Mouse (Mus musculus) T-helper 2 cell (primary cell): ENCODE results near the gene Gmppa.

Experiments used
- in situ Hi-C: fragments of 300-600 bp; cut with MboI, MseI; formaldehyde crosslinking; loops from one replicate; pipeline ENCODE4 v1.15.1; 2025; ENCODE audit warnings: high pct_unique_total_duplicates

The Gmppa gene

DNA sequence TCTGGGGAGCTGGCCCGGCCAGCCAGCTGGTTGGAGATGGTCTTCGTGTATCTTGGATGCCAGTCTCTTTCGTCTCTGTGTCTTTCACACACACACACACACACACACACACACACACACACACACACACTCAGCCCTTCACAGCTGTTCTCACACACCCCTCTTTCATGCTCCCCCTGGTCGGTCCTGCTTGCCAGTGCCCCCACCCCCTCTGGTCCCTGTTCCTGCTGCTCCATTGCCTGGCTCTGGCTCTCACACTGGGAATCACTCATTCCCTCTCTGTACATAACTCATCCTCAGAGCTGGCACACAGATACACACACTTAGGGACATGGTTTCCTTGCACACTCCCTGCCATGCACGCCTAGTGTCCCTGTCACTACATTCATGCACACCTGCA lies 16.2 kb downstream of the Gmppa start:
- in situ Hi-C loops, result no loop called here

DNA sequence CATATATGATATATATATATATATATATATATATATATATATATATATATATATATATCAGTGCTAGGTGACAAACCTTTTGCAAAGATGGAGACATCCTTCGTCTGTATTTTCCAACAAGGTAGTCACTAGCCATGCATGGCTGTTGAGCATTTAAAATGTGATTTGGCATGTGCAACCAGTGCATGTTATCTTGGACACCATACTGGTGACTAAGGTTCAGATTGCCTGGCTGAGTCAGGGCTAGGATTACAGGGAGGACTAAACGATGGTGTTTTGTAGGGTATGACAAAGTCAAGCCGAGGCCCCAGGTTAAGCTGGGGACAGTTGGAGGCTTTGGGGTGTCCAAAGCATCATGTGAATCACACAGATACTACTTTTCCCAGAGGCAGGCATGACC lies 19.7 kb downstream of the Gmppa start:
- in situ Hi-C loops, result no loop called here

DNA sequence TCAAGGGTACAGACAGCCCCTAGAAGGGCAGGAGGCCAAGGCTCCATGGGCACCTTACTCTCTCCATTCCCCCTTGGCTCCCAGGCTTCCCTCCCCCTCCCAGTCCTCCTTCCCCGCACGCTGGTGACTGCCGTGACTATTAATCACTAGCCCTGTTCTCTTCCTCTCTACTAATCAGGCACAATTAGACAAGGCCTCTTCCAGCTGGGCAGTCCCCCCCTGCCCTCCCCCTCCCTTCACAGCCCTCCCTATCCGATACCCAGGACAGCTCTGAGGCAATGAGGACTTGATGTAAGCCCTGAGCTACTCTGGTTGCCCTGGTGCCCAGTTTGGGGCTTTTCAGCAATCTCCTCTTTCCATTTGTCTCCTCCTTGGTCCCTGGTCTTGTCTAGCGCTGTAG lies 20.2 kb downstream of the Gmppa start:
- in situ Hi-C loops, result no loop called here

DNA sequence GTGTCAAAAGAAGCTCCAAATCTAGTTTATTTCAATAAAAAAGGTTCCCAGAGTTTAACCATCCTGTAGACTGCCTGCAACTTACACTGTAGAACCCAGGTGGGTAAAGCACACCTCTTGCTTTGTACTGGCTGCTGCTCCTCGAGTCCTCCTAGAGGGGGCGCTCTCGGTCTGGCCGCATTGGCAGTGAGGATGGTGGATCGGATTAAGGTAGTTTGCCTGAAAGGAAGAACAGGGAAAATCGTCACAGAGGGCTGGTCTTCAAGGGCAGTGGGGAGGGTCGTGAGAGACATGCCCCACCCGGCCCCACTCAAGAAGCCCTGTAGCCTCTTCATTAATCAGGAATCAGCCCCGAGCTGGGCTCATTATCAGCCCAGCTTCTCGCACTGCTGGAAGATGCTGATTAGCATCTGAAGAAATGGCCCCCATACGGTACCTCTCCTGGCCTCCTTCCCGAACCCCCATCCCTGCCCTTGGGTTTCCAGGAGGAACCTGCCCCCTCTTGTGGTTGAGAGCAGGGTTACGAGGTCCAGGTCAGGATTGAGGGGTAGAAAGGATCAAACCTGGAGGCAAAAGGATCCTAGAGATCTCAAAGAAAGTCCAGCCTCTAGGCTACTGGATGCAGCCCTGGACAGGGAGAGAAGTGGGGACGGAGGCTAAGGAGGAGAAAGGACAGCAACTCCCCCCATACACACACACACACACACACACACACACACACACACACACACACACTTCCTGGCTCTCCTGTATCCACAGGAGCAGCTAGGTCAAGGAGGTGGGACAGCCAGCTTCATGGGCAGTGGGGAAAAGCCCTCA lies 21.2 kb downstream of the Gmppa start:
- in situ Hi-C loops, result no loop called here

DNA sequence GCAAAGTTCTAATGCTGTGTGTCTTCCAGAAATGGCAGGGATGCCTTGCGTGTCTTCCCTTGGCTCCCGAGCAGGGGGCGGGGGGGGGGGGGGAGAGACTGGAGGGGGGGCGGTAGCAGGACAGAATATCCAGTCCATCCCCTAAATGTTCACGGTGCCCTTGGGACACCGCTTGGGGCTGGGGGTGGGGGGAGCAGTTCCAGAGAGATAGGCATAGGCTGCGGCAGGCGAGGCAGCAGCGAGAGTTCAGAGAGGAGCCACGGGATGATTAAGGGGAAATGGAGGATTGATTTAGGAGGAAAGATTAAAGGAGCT lies 21.9 kb downstream of the Gmppa start:
- in situ Hi-C loops, result no loop called here

DNA sequence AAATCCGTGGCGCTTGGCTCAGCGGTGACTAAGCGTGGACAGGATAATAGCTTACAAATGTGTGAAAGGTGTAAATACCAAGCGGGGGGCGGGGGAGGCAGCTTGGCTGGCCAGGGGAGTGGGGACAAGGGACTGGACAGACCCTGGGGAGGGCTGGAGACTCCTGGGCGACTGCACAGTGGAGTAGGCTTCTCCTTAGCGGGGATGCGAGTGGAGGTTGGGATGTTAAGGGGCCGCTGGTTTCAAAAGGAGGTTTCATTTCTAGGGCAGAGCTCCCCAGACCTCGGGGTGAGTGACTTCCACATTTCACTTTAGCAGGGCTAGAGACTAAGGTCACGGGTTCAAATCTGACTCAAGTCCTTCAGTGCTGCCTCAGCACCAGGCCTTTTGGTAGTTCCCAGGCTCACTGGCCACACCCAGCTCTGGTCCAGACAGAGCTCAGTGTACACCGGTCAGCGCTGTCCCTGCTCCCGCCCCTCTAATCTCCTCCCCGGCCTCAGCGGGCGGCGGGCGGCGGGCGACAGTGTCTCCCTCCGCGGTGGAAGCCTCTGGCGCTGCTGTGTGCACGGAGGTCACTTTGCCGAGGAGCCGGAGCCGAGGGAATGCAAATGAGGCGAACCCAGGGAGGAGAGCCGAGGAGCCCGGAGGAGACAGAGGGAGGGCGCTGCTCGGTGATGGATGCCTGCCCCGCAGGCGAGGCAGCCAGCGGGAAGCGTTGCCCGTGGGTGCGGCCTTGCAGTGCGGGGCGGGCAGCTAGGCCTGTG lies 22.5 kb downstream of the Gmppa start:
- in situ Hi-C loops, result no loop called here

DNA sequence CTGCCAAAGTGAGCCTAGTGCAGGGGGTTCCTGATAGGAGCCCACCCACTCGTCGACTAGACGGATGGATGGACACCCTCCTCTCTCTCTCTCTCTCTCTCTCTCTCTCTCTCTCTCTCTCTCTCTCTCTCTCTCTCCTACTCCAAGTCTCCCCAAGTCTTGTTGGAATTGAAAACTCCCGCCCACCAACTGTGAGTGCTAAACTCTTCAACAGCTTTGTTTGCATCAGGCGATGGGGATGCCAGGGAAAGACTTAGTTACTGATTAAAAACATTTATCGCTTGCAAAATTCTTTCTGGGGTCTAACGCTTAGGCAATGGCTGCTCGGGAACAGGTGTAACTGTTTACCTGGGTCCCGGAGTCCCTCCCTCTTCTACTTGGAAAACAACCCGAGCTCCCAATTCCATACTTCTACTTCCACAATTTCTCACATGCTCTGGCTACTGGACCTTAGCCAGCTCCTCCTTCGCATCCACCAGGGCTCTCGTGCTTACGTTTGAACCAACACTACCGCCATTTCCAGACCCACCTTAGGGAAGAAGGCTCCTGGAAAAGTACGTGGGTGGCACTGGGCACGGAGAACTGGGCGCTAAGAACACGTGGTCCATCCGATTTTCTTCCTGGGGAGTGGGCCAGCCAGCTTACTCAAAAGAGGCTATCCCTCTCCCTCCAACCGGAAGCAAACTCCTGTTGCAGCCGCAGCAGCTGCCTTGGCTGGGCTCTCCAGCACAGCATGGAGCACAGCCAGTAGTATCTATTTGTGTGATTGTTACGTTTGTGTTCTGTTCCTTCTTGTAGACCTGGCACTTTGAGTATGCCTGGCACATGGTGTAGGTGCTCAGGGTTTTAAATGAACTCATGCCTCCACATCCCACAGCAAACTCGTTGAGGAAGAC lies 23.3 kb downstream of the Gmppa start:
- in situ Hi-C loops, result no loop called here

DNA sequence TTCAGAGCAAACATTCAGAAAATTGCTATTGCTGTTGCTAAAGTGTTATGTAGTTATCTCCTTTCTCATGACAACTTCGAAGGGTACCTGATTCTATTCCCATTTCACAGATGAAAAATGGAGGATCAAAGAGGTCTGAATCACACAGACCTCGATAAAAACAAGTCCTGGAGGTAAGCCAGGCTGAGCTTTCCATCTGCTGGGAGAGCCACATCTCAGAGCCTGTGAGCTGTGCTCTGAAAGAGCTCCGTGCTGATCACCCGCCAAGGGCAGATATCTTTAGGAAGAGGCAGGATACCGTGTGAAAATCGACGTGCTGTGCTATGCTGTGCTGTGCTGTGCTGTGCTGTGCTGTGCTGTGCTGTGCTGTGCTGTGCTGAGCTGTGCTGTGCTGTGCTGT lies 24.6 kb downstream of the Gmppa start:
- in situ Hi-C loops, result loop anchor here (5.0 kb wide), 1 partner anchor 103 kb away; no protein-coding TSS in a partner anchor

DNA sequence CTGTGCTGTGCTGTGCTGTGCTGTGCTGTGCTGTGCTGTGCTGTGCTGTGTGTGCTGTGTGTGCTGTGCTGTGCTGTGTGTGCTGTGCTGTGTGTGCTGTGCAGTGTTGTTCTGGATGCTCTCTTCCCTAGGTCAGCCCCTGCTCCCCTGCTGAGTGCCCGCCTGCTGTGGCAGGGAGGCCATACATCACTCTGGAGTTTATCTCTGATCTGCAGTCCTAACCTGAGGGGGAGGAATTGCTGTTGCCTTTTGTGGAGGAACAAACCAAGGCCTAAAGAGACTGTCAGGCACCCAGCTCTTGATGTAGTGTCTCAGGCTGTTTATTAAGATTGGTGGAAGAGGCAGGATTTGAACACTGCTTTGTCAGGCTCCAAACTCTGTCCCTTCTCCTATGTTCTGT lies 26.9 kb downstream of the Gmppa start:
- in situ Hi-C loops, result loop anchor here (5.0 kb wide), 1 partner anchor 105 kb away; no protein-coding TSS in a partner anchor

DNA sequence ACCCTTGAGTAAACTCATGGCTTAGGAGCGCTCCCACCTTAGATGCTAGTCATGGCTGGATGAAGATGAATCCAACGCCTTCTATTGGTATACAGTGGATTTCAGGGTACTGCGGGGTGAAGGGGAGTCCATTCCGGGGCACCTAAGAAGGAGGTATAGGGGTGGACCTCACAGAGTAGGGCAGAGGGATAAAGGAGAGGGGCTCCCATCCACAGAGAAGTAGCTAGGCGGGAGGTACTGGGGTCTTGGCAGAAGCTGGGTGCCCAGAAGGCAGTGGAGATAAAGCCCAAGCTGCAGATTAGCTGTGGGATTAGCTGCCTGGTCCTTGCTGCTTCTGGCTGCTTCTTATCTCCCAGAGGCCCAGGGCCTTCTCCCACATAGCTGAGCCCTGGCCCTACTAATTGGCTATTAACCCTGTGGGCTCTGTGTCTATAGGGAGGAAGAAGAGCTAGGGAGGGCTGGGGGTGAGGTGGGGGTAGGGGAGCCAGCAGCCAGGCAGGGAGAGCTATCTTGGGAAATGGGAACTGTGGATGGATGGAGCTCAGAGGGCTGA lies 28.0 kb downstream of the Gmppa start:
- in situ Hi-C loops, result loop anchor here (5.0 kb wide), 1 partner anchor 106 kb away; no protein-coding TSS in a partner anchor

DNA sequence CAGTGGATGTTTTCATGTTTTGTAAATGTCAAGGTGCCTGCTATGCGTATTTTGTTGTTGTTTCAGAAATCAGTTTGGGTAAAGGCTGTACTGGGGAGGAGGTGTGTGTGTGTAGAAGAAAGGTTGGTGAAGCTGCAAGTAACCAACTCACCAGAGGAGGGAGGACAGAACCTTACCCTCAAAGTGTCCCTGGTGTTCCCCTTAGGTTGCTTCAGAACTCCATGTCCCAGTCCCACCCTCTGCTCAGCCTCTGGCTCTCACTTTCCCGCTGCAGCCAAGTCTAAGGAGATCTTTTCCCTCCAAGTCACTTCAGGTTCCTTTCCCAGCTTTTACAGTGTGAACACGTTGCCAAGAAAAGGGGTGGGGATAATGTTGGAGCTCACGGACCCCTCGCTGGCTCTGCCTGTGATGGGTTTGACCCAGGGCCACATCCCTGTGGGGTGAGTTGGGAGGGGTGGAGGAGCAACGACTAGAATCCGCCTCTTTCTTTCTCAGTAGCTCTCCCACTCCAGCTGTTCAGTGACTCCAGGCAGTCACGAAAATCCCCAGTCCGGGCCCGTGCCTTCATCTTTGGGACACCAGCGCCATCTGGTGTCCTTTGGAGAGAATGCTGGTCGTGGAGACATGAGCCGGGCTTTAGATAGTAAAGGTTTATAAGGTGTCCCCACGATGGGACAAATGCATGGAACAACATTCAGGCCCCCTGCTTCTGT lies 31.6 kb downstream of the Gmppa start:
- in situ Hi-C loops, result no loop called here

DNA sequence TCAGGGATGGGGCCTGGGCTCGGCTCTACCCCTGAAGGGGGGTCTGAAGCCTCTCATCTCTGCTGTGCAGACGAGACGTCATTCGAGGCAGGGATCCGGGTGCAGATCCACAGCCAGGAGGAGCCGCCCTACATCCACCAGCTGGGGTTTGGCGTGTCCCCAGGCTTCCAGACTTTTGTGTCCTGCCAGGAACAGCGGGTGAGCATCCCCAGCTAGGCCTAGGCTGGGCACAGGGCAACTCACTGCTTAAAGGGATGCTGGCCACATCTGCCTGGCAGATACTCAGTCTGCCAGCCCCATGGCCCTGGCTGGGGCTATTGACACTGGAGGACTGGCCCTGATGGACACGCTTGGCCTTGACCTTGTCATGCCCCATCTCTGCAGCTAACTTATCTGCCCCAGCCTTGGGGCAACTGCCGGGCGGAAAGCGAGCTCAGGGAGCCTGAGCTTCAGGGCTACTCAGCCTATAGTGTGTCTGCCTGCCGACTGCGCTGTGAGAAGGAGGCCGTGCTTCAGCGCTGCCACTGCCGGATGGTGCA lies 33.6 kb downstream of the Gmppa start:
- in situ Hi-C loops, result no loop called here

DNA sequence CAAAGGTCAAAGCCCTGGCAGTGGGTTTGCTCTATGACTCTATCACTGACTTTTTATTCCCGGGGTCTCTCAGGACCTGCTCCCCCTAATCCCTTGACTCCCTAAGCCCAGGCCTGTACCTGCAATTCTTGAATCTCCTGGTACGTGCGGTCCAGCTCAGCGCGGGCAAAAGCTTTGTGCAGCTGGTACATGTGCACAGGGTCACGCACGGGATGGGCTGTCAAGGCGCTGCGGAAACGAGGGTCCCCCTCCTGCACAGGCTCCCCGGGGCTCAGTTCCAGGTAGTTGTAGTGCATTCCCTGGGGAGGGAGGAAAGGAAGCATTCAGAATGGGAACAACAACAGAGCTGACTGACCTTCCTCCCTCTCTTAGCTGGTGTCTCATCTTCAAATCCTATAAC lies 40.7 kb downstream of the Gmppa start:
- in situ Hi-C loops, result loop anchor here (5.0 kb wide), 1 partner anchor 39 kb away; the partner anchor contains the start of gene Gmppa

DNA sequence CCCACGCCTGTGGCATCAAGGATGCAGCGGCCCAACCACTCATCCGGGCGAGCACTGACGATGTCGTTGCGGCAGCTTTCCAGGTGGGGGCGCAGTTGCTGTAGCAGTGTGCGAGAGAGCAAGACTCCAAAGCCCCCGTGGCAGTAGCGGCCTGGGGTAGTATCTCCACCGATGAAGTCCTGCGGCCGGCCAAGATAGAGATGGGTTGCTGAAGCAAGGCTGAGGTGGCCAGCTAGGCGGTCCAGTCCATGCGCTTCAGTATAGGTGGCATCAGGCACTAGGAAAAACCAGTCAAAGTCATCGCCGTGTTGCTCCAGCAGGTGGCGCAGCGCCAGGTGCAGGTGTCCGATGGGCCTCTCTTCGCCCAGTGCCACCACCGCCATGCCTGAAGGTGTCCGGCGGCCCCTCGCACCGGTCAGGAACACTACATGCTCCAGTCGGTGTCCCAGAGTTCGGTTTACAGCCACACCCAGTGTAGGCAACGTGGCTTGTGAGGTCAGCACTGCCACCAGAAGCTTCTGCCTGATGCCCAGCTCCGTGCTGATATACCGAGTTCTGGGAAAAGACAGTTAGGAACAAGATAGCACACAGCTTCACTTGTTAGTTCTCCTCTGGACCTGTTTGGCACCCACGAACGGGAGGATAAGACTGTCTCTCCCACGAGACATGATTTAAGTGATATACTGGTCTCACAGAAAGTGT lies 41.7 kb downstream of the Gmppa start:
- in situ Hi-C loops, result loop anchor here (5.0 kb wide), 1 partner anchor 40 kb away; the partner anchor contains the start of gene Gmppa

DNA sequence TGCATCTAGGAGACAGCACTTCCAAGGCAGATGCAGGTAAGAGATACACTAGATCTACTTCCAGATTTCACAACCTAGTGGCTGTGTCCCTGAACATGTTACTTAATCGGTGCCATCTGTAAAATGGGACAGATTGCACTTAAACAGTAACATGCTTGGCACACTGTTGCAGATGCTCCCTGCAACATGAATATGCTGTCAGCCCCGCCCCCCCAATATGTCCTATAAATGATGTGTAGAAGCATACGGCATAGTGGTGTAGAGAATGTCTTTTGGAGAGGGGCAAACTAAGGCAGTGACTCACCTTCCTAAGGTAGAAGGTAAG lies 42.2 kb downstream of the Gmppa start:
- in situ Hi-C loops, result loop anchor here (5.0 kb wide), 1 partner anchor 41 kb away; the partner anchor contains the start of gene Gmppa

DNA sequence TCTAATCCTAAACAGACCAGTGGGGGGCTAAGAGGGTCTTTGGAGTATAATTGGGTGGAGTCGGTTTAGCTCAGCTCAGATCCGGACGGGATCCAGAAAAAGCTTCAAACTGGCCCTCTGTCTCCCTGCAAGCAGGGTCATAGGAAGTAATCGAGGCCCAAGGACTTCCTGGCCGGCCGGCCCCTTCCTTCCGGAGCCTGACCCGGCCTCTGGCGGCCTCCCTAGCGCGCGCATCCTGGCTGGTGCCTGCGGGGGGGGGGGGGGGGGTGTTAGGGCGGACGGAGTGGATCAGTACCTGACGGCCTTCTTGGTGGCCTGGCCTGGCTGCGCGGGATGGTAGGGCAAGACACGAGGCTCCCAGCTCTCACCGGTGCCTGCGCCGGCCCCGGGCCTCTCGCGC lies 42.8 kb downstream of the Gmppa start:
- in situ Hi-C loops, result loop anchor here (5.0 kb wide), 1 partner anchor 41 kb away; the partner anchor contains the start of gene Gmppa

DNA sequence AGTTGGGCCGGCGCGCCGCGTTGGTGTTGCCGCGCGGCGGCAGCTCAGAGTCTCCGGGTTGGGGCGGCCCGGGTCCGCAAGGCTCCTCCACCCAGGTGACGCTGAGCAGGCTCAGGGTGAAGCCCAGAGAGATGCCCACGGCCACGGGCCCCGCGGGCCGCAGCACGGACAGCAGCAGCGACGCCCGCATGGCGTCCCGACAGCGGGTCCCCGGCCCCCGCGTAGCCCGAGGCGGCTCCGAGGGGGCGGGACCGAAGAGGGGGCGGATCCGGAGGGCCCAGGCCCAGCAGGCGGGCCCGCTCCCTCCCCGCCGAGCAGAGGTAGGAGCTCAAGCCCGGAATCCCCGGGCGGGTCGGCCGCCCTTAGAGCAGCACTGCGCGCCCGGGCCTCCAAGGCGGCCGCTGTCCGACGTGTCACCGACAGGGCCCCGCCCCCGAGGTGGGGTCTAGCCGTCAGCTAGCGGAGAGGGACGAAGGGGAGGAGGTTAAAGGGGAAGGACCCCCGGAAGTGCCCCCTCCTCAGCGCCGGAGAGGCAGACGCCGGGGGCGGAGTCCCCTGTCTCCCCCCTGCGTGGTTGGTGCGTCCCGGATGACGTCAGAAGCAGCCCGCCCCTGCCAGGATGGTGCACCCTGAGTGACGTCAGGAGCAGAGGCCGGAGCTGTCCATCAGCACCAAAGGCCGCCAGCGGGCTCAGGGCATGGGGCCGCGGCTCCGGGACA lies 43.3 kb downstream of the Gmppa start, which contains the start of the genes Chpf and Tmem198:
TSS of gene Chpf (minus strand) at position 392 of the 719 bp plus-strand sequence.
TSS of gene Tmem198 (plus strand) at position 617 of the 719 bp plus-strand sequence.
- in situ Hi-C loops, result loop anchor here (5.0 kb wide), 1 partner anchor 42 kb away; the partner anchor contains the start of gene Gmppa

DNA sequence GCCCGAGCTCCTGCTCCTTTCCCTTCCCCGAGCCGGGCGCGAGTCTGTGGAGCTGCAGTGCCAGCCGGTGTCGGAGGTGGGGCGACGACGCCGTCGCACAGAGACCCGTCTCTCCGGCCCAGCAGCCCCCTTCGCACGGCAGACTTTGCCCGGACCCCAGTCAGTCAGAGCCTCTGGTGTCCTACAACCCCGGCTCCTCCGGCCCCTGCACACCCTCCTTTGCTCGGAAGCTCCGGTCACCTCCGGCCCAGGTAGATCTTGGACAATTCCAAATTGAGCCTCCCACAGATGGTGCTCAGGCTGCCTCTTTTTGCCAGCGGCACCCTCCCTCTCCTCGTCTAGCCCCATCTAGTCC lies 43.9 kb downstream of the Gmppa start:
- in situ Hi-C loops, result loop anchor here (5.0 kb wide), 1 partner anchor 42 kb away; the partner anchor contains the start of gene Gmppa

DNA sequence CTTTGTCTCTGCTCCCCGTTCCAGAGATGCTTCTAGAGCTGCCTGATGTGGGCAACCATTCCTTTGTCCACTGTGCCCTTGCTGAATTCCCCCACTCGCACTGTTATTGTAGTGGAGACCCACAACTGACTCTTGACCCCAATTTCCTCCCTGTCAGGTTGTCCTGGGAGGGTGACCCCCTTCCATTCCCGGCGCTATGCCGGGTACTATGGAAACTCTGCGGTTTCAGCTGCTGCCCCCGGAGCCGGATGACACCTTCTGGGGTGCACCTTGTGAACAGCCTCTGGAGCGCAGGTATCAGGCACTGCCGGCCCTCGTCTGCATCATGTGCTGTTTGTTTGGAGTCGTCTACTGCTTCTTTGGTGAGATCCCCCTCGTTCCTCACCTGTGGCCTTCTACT lies 44.3 kb downstream of the Gmppa start:
- in situ Hi-C loops, result loop anchor here (5.0 kb wide), 1 partner anchor 42 kb away; the partner anchor contains the start of gene Stk11ip
